ENCODE assay signal across 8 mouse cellular contexts in the genomic region with DNA sequence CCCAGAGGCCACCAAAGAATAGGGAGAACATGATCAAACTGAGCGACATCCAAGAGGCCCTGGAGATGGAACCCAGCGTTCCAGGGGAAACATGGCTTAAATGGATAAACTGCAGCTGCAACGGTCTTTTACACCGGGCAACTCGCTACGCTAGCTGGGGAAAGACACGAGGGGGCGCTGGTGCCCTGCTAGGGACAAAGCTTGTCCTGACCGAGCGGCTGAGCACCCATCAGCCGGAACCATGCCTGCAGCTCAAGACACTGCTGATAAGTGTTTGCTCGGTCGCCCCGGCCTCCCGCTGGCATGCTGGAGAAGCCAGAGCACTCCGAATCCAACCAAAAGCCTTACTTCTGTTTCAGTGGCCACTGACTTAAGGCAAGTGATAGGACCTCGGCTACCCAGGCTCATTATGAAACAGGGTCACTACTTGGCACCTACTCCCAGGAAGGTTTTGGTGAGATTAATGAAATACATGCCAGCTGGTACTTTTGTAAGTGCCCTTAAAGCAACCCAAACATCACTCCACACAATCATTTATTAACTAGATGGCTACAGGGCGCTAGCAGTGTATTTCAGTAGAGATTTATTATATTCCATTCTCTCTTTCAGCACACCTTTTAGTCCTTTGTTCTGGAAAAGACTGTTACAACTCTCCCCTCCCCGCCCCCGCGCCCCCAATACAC. TPM values are rescaled to one million over a fixed set of nuclear protein-coding genes. Genes with fewer than 3 reads are reported as not detected.
DNase-seq lines count a peak whose midpoint lies in the region; ATAC-seq and TF ChIP-seq lines count a peak whose summit lies in the region.

TSS of gene 1700125H20Rik (plus strand) at position 347 of the 683 bp plus-strand sequence.

- no peaks in the 10 kb centered on the region for H3K9me3 ChIP-seq in hindbrain, embryonic 10.5 days
- no peaks in the 10 kb centered on the region for H3K9me3 ChIP-seq in lung, embryonic 15.5 days

- TF ChIP-seq CTCF in thymus, adult 2 months (IDR thresholded peaks at IDR 0.05; ENCODE audit: borderline replicate concordance, control insufficient read depth, extremely low read depth, insufficient read depth, low read length, poor library complexity) = peak; percentile 87; the same call in 1 of the 2 replicates

- 13% methylated on average over 21 of the region's 21 CpGs for WGBS in hindbrain, embryonic 10.5 days
- 9% methylated on average over 21 of the region's 21 CpGs for WGBS in lung, embryonic 15.5 days
- WGBS in thymus, adult 2 months = 20% methylated on average over 21 of the region's 21 CpGs

- TF ChIP-seq POLR2A in thymus, adult 2 months (IDR thresholded peaks at IDR 0.05; ENCODE audit: control insufficient read depth, extremely low read depth, insufficient read depth, low read length, poor library complexity) = no peak

- no peaks in the 10 kb centered on the region; the same call in 1 of the 2 replicates for H3K27me3 ChIP-seq in hindbrain, embryonic 10.5 days (ENCODE audit: insufficient read depth, poor library complexity, severe bottlenecking)
- no peaks in the 10 kb centered on the region for H3K27me3 ChIP-seq in lung, embryonic 15.5 days
- H3K27me3 ChIP-seq in thymus, adult 2 months (ENCODE audit: control insufficient read depth, insufficient read depth, low read length) = no peaks in the 10 kb centered on the region

- peak; percentile 98 for ATAC-seq in frontal cortex, adult (ENCODE audit: low TSS enrichment)
- peak; percentile 89 for ATAC-seq in lung, embryonic 15.5 days (ENCODE audit: borderline replicate concordance, extremely low read depth, low FRiP score, low TSS enrichment)

- peak within 1 kb of the TSS; percentile 55 for H3K4me2 ChIP-seq in lung, embryonic 15.5 days

- H3K4me3 ChIP-seq in hindbrain, embryonic 10.5 days = peak within 1 kb of the TSS; percentile 47
- peak within 1 kb of the TSS; percentile 23 for H3K4me3 ChIP-seq in lung, embryonic 15.5 days
- H3K4me3 ChIP-seq in thymus, adult 2 months (ENCODE audit: control insufficient read depth, insufficient read depth, low read length) = no peak within 1 kb of the TSS

- peak within 1 kb of the TSS; percentile 80 for H3K27ac ChIP-seq in hindbrain, embryonic 10.5 days
- 0 out of 2 replicates have a peak within 1 kb of the TSS, but pooled peaks have one; percentile 29 for H3K27ac ChIP-seq in lung, embryonic 15.5 days
- no peak within 1 kb of the TSS for H3K27ac ChIP-seq in thymus, adult 2 months (ENCODE audit: control insufficient read depth, insufficient read depth, low read length)

- H3K4me1 ChIP-seq in hindbrain, embryonic 10.5 days (replicated peaks) = peaks cover 11% of the 10 kb centered on the region; the same call in 1 of the 2 replicates
- H3K4me1 ChIP-seq in lung, embryonic 15.5 days = no peaks in the 10 kb centered on the region; the same call in 1 of the 2 replicates
- H3K4me1 ChIP-seq in thymus, adult 2 months (replicated peaks; ENCODE audit: control insufficient read depth, insufficient read depth, low read length) = 0 out of 2 replicates have a peak, but pooled peaks cover 2% of the 10 kb centered on the region

- peak; percentile 85 for DNase-seq in Muller cell, postnatal 12 days (ENCODE audit: inconsistent ontology term)
- DNase-seq in cerebellum, adult 9-10 months = peak; percentile 89
- peak; percentile 88 for DNase-seq in hindbrain, embryonic 10.5 days (ENCODE audit: low spot score)
- peak; percentile 73 for DNase-seq in layer of hippocampus, adult 9-10 months (ENCODE audit: low spot score)
- peak; percentile 82 for DNase-seq in ovary, adult 18-20 months (ENCODE audit: low spot score)
- DNase-seq in thymus, adult 2 months = peak; percentile 89

- no peak within 1 kb of the TSS for H3K9ac ChIP-seq in lung, embryonic 15.5 days

- H3K36me3 ChIP-seq in hindbrain, embryonic 10.5 days = no peaks in the 10 kb centered on the region
- no peaks in the 10 kb centered on the region for H3K36me3 ChIP-seq in lung, embryonic 15.5 days
- H3K36me3 ChIP-seq in thymus, adult 2 months (ENCODE audit: control insufficient read depth, insufficient read depth, low read length) = no peaks in the 10 kb centered on the region

RNA-seq across cellular contexts. Expression of gene 1700125H20Rik, which starts in this region (rescaled TPM):
- 0.24 TPM in 1 of 2 replicates, not detected in the other for polyA plus RNA-seq in hindbrain, embryonic 10.5 days (2016; fragmentation: Nextera tagmentation; extraction: Ambion mirVana)
- 0.22 TPM in 1 of 2 replicates, not detected in the other for polyA plus RNA-seq in lung, embryonic 15.5 days (2015; fragmentation: Nextera tagmentation; extraction: Ambion mirVana)
- polyA plus RNA-seq in thymus, adult 2 months (2012; rRNA removed) = not detected in 2 replicates

Comparison
In these comparisons a context has a peak if more than half of its experiments do, and no peak if none do; other contexts are left out.
1. Peak in DNase-seq, H3K4me3 ChIP-seq and H3K27ac ChIP-seq in hindbrain, embryonic 10.5 days; RNA of the gene not detected or under 1 TPM.
2. Peak in ATAC-seq, H3K4me3 ChIP-seq, H3K27ac ChIP-seq and H3K4me2 ChIP-seq in lung, embryonic 15.5 days; RNA of the gene not detected or under 1 TPM.
3. Peak in DNase-seq in thymus, adult 2 months; RNA of the gene not detected or under 1 TPM.